Mouse (Mus musculus): Measurements from ENCODE around the gene Syn3.

DNA sequence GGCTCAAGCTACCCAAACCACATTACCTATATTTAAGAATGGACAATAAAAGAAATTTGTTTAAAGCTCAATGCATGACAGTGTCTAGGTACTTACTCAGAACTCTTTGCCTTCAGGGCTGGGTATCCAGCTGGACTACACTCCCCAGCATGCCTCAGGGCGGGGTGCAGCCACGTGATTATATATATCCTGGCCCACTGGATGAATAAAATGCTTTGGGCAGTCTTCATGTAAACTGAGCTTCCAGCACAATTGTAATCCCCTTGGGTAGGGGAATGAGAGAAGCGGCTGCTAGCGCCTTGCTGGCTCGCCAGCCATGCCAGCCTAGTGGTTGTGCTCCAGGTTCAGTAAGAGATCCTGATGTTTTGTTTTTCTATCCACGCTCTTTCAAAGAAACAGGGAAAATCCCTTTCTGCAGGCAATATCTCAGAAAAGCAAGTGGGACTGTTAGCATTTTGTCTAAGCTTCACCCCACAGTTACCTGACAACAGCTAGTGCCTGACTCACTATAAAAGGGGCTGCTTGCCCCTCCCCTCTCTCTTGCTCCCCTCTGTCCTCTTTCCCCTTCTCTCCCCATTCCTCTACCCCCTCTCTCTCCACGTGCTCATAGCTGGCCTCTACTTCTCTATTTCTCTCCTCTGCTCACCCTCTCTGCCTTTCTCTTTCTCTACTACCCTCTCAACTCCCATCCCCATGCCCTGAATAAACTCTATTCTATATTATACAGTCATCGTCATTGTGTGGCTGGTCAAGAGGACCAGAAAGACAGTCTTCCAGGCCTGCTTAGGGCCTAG, 122.1 kb downstream of the Syn3 start:
- TF ChIP-seq EP300 (IDR thresholded peaks at IDR 0.05; ENCODE audit: insufficient read depth, low read depth, low read length) (no peak), CTCF (IDR thresholded peaks at IDR 0.05; ENCODE audit: low read depth, low read length) (no peak)

Data from ES-Bruce4 (cell line).